Mouse (Mus musculus): ENCODE data around the gene Cdh12.
"Not testable (repeated sequence)": the region's sequence is repeated elsewhere in the genome, so short reads cannot be mapped to it uniquely, and the experiment has no call there.

Gene Cdh12

DNA sequence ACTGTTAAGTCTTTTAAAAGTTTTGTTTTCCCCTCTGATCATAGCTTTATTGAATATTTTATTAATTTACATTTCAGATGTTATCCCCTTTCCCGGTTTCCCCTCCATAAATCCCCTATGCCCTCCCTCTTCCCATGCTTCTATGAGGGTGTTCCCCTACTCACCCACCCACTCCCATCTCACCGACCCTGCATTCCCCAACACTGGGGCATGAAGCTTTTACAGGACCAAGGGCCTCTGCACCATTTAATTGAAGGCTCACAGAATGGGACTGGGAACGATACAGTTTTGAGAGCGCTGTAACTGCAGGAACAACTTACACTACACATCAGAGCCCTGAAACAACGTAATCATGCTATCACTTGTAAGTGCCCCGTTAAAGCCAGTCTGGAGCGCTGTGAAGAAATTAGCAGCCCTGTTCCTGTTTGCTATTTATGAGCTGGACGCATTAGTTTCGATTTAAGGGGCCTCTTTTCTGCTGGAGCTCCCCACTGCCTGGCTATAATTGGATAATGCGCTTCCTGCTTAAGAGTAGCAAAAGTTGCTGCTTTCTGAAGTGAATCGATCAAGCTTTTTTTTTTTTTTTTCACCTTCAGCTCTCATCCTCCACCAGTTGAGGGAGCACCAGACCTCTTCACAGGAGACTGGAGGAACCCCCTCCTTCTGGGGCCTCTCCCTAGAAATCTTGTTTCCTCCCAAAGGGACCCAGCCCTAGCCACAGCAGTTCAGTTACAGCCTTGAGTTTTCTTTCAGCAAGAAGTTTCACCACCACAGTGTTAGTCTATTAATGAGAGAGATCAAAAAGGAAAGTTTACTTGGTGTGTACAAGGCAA is 660.2 kb downstream of the Cdh12 start:
- peak; percentile 68 for DNase-seq (ENCODE audit: low spot score)

DNA sequence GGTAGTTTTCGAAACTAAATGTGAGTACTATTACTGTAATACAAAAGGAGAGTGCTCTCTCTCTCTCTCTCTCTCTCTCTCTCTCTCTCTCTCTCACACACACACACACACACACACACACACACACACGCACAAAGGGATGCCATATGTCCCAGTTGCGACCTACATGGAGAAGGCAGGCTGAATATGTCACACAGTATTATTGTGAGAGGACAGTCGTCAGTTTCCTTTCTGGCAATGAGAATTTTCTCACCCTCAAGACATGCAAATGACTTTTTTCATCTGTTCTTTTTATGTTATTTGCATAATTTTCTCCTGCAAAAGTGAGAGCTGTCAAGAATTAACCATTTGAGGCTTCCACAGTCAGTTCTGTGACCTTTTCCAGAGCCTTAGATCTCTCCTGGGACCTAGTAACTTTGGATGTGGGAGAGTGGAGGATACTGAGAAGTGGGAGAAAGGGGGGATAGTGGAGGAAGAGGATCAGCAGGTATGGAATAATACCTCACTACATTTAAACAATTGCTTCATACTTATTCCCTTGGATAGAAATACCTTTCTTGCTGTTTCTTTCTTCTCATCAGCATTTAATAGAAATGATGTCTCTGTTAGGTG is 660.9 kb downstream of the Cdh12 start:
- DNase-seq (ENCODE audit: low spot score), result peak; percentile 37

DNA sequence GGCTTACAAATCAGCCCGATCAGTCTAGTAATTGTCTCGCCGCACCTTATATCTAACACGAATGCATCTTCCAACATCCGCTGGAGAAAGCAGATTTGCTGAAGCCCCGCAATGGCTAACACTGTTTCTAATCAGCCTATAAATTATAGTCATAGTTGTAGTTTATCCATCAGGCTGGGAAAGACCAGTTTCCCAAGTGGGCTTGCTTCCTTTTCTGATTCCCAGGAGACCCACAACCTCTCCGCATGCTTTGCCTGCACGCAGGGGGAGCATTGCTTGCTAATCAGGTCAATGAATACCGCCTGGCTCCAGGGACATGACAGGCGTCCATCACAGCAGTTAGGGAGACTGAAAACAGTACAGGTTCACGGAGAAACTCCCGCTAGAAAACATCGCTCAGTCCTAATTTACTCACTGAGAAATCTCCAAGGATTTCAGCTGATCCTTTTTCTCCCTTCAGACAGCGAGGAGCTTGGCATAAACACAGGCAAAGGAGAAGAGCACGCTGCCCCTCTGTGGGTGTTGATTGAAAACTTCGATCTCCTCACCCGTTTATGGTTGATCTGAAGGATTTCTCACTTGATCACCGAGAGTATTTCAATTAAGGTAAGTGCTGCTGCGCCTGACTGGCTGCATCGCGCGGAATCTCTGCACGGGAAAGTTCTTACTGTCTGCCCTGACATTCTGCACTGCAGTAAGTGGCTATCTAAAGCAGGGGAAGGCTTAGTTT is 662.0 kb downstream of the Cdh12 start:
- peak; percentile 62 for DNase-seq (ENCODE audit: low spot score)

DNA sequence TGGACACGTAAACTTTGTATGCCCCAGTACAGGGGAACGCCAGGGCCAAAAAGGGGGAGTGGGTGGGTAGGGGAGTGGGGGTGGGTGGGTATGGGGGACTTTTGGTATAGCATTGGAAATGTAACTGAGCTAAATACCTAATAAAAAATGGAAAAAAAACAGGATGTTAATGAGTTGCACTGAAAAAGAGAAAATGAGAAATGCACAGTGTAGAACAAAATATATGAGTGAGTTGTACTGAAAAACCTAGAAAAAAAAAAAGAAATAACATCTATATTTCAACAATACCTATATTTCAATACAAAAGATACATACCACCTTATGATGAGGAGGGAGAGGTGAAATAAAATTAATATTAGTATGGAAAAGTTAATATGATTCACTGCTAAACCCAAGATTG is 665.7 kb downstream of the Cdh12 start:
- DNase-seq (ENCODE audit: low spot score), result not testable (repeated sequence)

DNA sequence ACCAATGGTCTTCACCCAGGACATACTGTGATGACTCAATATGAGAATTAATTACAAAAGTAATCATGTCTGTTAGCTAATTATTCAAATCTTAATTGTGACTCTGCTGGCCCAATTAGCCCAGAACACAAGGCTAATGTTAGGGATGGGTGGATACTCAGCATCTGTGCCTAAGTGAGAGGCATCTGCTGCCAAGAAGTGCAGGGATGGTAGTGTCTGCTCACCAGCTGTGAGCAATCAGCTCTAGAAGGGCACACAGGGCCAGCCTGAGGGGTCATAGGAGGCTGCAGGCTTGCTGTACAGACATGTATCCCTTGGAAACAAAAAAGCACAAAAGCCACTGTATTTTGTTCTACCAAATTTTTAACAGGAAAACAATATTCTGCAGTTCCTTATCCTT is 681.6 kb downstream of the Cdh12 start:
- peak; percentile 38 for DNase-seq (ENCODE audit: low spot score)

DNA sequence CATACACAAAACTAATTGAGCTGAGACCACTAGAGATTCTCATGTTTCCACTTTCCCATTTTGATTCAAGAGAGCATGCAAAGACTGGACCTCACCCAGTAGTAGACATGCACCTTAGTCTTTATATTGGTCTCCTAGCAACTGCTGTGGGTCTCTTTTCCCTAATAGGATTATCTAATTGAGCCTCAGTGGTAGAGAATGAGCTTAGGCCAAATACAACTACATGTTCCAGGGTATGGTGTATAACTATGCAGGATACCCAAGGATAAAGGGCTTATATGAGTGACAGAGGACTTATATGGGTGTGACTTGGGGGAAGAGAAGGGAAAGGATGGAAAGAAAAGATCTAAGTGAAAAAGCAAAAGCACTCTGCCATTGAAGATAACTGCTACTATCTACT is 683.9 kb downstream of the Cdh12 start:
- DNase-seq (ENCODE audit: low spot score), result no peak

DNA sequence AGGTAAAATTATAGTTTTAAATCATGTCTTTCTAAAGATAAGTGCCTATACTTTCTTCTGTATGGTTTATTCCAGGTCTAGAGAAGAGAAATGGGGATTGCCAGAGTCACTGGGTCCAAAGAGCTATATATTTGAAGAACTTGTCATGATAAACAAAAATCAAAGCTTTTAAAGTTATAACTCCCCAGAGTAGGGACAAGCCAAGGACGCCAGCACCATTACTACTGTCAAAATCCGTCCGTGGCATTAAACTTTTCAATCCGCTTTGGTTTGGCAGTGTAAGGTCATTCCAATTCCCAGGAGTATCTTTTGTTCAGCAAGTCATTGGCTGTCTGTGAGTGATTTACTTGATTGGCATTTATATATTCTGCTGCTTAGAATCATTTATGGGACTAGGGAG is 697.8 kb downstream of the Cdh12 start:
- DNase-seq (ENCODE audit: low spot score), result no peak

DNA sequence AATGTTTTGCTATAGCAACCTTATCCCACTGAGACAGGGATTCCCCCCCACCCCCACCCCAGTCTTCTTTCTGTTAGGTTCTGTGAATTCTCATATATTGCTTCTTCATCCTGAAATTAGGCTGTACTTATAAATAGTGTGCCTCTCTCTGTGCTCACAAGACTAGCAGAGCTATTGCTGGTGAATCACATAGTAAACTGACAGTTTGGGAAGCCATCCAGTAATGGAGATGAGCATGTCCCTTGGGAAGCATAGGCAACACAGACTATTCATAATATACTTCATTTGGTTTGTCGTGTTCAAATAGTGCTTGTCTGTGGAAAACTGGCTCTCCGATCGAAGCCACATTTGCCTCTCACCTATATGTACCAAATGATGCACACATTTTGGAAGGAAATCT is 704.5 kb downstream of the Cdh12 start:
- no peak for DNase-seq (ENCODE audit: low spot score)

DNA sequence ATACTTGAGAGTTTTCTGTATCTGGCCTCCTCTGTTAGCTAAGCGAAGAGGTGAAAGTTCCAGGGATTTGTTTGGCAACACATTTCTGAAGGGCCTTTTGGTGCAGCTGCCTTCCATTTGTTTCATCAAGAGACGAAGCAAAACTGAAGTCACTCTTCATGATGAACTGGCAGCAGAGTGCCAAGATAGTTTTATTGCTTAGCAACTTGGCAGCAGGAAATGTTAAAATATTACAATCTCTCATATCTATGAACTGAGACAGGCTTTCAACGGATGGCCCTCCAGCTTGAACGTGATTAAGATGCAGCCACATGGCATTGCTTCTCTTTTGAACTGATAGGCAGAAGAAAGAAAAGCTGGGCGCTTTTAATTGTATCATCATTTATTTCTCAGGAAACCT is 730.7 kb downstream of the Cdh12 start:
- no peak for DNase-seq (ENCODE audit: low spot score)

DNA sequence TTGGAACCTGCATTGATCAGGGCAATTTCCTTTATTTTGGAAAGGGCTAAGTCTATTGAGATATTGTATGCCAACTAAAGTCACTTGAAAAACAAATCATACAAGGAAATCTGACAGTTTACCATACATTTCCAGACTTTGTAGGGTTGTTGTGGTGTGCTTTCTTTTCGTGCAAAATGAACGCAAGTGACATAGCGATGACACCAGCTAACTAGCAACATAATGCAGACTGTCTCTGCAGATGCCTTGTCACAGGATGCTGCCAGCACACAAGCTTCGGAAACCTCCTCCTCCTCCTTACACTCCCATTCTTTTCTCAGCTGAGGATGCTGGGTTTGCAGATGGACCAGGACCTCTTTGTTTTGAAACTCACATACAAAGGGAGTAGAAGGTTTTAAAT is 731.1 kb downstream of the Cdh12 start:
- no peak for DNase-seq (ENCODE audit: low spot score)

DNA sequence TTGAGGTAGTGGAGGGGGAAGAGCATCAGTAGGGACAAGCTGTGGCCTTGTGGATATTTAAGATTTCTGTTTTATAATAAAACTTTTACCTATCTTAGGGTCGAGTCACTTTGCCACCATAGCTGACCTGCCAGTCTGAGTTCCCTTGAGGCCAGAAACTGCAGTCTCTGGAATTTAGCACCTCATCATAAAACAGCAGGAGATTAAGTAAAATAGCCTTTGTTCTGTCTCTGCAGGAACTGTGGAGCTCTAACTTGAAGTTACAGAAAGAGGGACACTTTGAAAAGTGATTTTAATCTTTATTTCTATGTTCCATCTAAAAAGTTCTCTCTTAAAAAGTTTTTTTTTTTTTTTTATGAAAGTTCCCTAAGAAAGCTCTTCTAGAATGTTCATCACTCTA is 736.7 kb downstream of the Cdh12 start:
- no peak for DNase-seq (ENCODE audit: low spot score)

DNA sequence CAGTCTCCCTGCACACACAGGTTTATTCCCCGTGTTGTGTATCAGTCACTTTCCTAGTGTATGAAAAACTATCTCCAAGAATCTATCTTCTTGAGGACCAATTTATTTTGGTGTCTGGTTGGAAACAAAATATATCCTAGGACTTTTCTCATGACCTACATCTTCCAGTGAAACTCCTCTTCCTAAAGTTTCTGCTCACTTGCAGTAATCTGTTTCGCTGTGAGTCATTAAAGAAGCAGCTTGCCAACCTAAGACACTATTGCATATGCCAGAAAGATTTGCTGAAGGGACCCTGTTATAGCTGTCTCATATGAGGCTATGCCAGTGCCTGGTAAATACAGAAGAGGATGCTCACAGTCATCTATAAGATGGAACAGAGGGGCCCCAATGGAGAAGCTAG is 761.0 kb downstream of the Cdh12 start:
- not testable (repeated sequence) for DNase-seq (ENCODE audit: low spot score)

DNA sequence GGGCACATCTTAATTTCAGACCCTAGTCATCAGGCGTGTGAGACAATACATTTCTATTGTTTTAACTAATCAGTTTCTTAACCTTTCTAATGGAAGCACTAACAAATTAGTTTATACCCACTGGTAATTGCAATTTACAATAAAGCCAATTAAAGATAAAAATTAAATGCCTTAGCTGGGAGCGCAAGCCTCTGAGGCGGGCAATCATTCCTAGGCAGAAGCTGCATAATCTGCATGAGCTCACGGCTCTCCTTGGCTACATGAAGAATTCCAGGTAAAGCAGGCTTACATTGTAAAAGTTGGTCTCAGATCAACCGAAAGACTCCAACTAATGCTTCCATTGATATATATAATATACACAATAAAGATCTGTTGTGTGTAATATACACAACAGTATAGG is 773.9 kb downstream of the Cdh12 start:
- DNase-seq (ENCODE audit: low spot score), result no peak

DNA sequence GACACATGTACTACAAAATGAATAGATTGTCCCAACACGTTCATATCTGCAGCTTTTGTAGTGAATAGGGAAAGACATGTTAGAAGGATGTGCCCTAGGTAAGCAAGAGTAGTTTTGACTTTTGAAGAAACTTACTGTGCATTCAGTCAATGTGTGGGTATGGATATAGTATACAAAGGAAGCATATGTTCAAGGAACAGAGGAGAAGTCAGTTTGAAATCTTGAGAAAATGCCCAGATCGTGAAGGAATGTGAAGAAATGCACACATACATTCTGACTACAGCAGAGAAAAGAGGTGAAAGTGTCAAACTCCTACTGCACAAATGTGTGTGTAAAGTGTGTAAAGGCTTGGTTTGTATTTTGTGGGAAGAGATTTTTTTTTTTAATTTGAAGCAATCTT is 812.3 kb downstream of the Cdh12 start:
- DNase-seq (ENCODE audit: low spot score), result no peak

DNA sequence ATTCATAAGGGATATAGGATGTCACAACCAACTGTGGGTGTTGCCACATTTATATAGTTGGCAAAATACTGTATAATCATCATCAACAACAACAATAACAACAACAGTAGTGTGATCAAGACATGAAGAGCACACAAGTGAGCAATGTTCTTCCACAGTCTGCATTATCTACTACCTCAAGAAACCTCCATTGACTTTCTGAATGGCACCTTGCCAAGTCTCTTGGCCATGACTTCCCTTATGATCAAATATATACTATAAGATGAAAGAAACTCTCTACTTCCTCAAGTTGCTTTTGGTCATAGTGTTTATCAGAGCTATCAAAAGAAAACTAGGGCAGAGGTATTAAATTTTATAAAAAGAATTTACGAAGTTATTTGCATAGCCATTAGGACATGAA is 820.8 kb downstream of the Cdh12 start:
- DNase-seq (ENCODE audit: low spot score), result no peak

DNA sequence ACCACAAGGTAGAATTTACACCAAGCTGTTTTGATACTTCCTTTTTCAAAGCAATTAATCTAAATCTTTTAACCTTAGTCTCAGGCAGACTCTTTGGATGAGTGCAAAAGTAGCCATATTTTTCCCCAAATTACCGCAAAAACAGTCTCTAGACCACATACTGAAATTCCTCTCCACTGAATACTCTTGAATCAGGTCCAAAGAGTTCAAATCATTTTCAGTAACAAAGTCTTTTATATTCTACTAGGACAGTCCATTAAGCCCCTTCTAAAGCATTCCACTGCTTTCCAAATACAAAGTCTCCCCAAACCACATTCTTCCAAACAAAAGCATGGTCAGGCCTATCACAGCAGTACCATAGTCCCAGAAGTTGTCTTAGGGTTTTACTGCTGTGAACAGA is 848.0 kb downstream of the Cdh12 start:
- no peak for DNase-seq (ENCODE audit: low spot score)

DNA sequence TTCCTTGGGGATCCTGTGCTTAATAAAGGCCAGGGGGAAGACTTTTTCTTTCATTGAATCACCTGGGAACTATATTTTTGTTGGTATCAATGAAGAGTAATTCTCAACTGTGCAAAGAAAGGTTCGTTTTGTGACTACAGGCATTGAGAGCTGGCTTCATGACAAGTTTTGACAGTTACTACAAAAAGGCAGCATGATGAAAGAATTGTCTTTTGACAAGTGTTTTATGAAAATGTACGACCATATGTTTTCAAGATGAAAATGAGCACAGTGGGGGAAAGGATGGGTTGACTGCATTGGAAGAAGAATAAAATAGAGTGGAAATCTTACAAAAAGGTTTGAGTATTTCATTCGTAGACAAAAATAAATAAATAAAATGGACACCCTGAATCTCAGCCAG is 866.4 kb downstream of the Cdh12 start:
- no peak for DNase-seq (ENCODE audit: low spot score)

DNA sequence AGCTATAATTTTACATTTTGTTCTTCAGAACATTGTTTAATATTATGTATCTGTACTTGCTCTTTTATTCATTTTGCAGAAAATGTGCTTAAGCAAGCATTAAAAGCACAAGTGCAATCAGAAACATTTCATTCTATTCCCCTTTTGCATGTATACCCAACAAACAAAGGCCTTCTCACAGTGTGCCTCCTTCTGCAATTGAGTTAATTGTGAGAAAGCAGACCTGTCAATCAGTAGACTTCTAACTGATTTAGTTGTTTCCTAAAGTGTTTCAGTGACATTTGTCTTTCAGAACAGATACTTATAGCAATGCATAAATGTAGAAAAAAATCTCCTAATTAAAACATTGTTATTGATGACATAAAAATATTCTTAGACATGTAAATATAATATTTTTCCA is 894.8 kb downstream of the Cdh12 start:
- DNase-seq (ENCODE audit: low spot score), result peak; percentile 18

DNA sequence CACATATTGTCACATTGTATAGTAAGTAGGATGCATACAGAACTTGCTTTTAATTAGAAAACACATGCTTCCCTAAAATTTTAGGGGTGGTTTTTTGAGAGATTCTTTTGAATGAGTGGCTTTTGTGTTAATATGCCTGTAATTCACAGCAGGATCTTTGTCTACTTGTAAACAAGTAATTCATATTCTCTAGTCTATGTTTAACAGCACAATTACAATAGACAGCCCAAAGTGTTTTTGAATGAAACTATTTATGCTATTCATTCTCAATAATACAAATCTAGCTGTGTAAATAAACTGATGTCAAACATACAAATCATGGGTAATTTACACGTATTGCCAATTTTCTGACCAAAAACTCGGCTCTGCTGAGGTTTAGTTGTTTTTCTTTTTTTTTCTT is 895.3 kb downstream of the Cdh12 start:
- DNase-seq (ENCODE audit: low spot score), result peak; percentile 6

DNA sequence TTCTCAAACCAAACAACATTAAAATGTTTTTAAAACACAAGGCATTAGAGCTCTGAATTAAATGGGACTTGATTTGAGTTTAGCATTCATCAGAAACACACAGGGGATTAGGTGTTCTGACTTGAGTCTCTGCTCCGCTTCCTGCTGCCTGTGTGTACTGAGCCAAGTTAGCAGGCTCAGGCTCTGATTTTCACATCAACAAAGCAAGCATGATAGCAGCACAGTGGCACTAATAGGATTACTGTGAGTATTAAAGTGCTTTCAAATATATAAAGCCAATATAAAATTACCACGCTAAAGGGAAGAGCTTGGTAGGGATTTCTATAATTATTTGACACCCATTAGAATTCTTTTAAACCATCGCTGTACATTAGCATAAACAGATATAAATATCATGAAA is 895.7 kb downstream of the Cdh12 start:
- DNase-seq (ENCODE audit: low spot score), result peak; percentile 47

DNA sequence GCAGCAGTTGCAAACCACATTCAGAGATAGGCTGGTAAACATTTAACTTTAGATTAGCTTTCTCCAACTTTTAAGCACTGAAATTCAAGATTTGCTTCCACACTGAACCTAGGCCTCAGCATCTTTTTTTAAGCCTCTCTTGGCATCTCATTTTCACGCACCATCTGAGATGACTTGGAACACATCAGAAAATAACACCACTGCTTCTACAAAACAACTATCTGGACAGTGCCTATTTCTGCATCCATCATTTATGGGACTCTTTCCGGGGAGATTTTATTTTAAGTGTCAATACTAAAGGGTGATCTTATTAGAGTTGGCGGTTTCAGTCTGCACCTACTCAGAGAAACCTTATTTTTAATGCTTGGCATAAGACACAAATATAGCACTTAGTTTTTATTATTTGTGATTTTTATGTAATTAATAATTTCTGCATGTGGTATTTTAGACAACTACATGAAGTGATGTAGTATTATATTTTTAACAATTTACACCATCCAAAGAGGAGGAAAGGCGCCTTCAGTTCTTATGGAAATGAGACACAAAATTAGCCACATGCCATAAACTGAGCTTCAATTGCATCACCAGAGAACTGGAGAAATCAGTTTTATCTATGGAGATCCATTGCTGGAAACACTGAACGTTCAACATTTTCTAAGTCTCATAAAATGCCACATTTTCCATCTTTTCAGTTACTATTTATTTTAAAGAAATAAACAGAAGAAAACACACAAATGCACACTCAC is 906.5 kb downstream of the Cdh12 start:
- DNase-seq (ENCODE audit: low spot score), result no peak

DNA sequence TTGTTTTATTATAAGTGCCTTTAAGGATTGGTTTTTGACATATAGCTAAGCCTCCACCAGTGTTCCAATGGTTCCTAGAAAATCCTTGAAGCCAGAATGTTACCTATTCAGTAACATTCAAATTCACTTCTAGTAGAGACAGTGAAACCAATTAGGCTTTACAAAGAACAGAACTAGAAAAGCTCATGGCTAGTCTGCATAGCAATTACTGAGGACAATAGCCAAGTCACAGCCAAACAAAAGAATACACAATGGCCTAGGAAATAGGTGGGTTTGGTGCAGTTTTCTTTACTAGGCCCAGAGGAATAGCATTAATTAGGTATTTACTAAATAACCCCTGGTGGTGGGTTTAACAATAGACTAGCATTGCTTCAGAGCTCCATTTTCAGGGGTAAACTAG is 917.3 kb downstream of the Cdh12 start:
- peak; percentile 10 for DNase-seq (ENCODE audit: low spot score)

DNA sequence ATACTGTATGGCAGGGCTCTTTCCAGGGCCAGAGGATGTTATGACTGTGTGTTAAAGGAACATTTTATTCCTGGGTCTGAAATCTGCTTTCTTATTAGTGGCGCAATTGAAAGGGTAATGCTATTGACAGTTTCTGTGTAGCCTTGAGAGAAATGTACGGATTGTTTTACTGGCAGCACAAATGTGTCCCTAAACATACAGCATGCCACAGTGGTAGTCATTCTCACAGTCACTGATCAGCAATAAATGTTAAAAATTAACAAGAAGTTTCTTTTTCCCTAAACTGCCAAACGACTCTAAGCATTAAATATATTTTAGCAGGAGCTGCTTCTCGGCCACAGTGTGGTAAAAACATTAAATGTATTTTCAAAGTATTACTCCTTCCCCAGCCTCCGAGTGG is 926.4 kb downstream of the Cdh12 start:
- no peak for DNase-seq (ENCODE audit: low spot score)

Measured in retina, embryonic 14.5 days (tissue).